17 mouse cellular contexts compared by ENCODE assay signal in genomic region chr13:59095811-59096391, GRCm38 (mm10).
DNase-seq lines count a peak whose midpoint lies in the region; ATAC-seq and TF ChIP-seq lines count a peak whose summit lies in the region.
"Had no signal": no experiment of that assay in that cellular context is flagged by ENCODE, and none has a peak within 500 bp of the region (broad histone marks: within the 10 kb centered on the region; RNA-seq: fewer than 3 reads in every experiment).

No protein-coding gene starts in this region.

- H3K4me1 ChIP-seq in forebrain, postnatal 0 days (ENCODE audit: insufficient read depth): peaks cover 22% of the 10 kb centered on the region
- H3K4me1 ChIP-seq in forebrain, embryonic 13.5 days: peaks cover 45% of the 10 kb centered on the region
- no peaks in the 10 kb centered on the region for H3K4me1 ChIP-seq in lung, embryonic 16.5 days (replicated peaks; ENCODE audit: control insufficient read depth, insufficient read depth, low read length)
- H3K4me1 ChIP-seq in neural tube, embryonic 13.5 days (replicated peaks): peaks cover 49% of the 10 kb centered on the region

- ATAC-seq in forebrain, postnatal 0 days: no peak
- ATAC-seq in forebrain, embryonic 13.5 days: no peak
- peak; percentile 49; the same call in 1 of the 2 replicates for ATAC-seq in lung, embryonic 16.5 days (ENCODE audit: low read depth)
- ATAC-seq in neural tube, embryonic 13.5 days (ENCODE audit: low read depth): no peak
- ATAC-seq: activated CD4-positive, CD25-positive, alpha-beta regulatory T cell, adult 4 months had no signal

- H3K9me3 ChIP-seq in forebrain, postnatal 0 days (ENCODE audit: low read length): no peaks in the 10 kb centered on the region
- H3K9me3 ChIP-seq in forebrain, embryonic 13.5 days (replicated peaks): no peaks in the 10 kb centered on the region
- H3K9me3 ChIP-seq in lung, embryonic 16.5 days (ENCODE audit: control insufficient read depth, low read length): no peaks in the 10 kb centered on the region
- H3K9me3 ChIP-seq in neural tube, embryonic 13.5 days: no peaks in the 10 kb centered on the region
- H3K9me3 ChIP-seq: heart, embryonic 10.5 days; hindbrain, embryonic 12.5 days; neural tube, embryonic 12.5 days had no signal

- no peak overlapping the region for H3K4me3 ChIP-seq in forebrain, postnatal 0 days (ENCODE audit: low read depth, low read length)
- H3K4me3 ChIP-seq in forebrain, embryonic 13.5 days: no peak overlapping the region
- H3K4me3 ChIP-seq in lung, embryonic 16.5 days (ENCODE audit: low read length): no peak overlapping the region
- H3K4me3 ChIP-seq in neural tube, embryonic 13.5 days: no peak overlapping the region
- H3K4me3 ChIP-seq: erythroblast, embryonic 14.5 days; heart, embryonic 10.5 days; hindbrain, embryonic 12.5 days; neural tube, embryonic 12.5 days had no signal

- DNase-seq in forebrain, postnatal 0 days: no peak
- no peak for DNase-seq in lung, postnatal 36 days
- DNase-seq in hindlimb bud, embryonic 11.5 days (ENCODE audit: extremely low spot score, low read depth, low spot score): peak; percentile 74
- no peak for DNase-seq in testis, postnatal 10 days (ENCODE audit: low spot score)
- DNase-seq in ovary, postnatal 14 days (ENCODE audit: low spot score): no peak
- DNase-seq: B cell, adult 2 months; cerebellum, adult 18-20 months; lung, postnatal 14 days; thymus, postnatal 25 days had no signal

- H3K36me3 ChIP-seq in forebrain, postnatal 0 days (ENCODE audit: insufficient read depth): no peaks in the 10 kb centered on the region
- no peaks in the 10 kb centered on the region for H3K36me3 ChIP-seq in forebrain, embryonic 13.5 days (ENCODE audit: poor library complexity, severe bottlenecking)
- H3K36me3 ChIP-seq in lung, embryonic 16.5 days (ENCODE audit: control insufficient read depth, insufficient read depth, low read length): no peaks in the 10 kb centered on the region
- no peaks in the 10 kb centered on the region for H3K36me3 ChIP-seq in neural tube, embryonic 13.5 days
- H3K36me3 ChIP-seq: heart, embryonic 10.5 days; hindbrain, embryonic 12.5 days; neural tube, embryonic 12.5 days had no signal

- WGBS in forebrain, postnatal 0 days: 36% methylated on average over 10 of the region's 10 CpGs
- 45% methylated on average over 10 of the region's 10 CpGs for WGBS in forebrain, embryonic 13.5 days
- 25% methylated on average over 10 of the region's 10 CpGs for WGBS in lung, embryonic 16.5 days
- WGBS in neural tube, embryonic 13.5 days: 21% methylated on average over 10 of the region's 10 CpGs

- H3K4me2 ChIP-seq in forebrain, postnatal 0 days (ENCODE audit: low read depth): no peak overlapping the region
- H3K4me2 ChIP-seq in forebrain, embryonic 13.5 days: no peak overlapping the region
- no peak overlapping the region; the same call in 1 of the 2 replicates for H3K4me2 ChIP-seq in lung, embryonic 16.5 days (ENCODE audit: low read depth, low read length)
- no peak overlapping the region for H3K4me2 ChIP-seq in neural tube, embryonic 13.5 days
- H3K4me2 ChIP-seq: hindbrain, embryonic 12.5 days; neural tube, embryonic 12.5 days had no signal

- H3K27ac ChIP-seq in forebrain, postnatal 0 days (ENCODE audit: low read depth, low read length): 0 out of 2 replicates have a peak overlapping the region, but pooled peaks have one; percentile 0
- no peak overlapping the region for H3K27ac ChIP-seq in forebrain, embryonic 13.5 days
- H3K27ac ChIP-seq in lung, embryonic 16.5 days (ENCODE audit: low read length): no peak overlapping the region
- peak overlapping the region; percentile 23; the same call in 1 of the 2 replicates for H3K27ac ChIP-seq in neural tube, embryonic 13.5 days (replicated peaks)
- H3K27ac ChIP-seq: heart, embryonic 10.5 days; hindbrain, embryonic 12.5 days; neural tube, embryonic 12.5 days had no signal

- 0 out of 2 replicates have a peak overlapping the region, but pooled peaks have one; percentile 6 for H3K9ac ChIP-seq in forebrain, postnatal 0 days
- H3K9ac ChIP-seq in forebrain, embryonic 13.5 days: no peak overlapping the region
- H3K9ac ChIP-seq in lung, embryonic 16.5 days (ENCODE audit: low read length): no peak overlapping the region
- H3K9ac ChIP-seq in neural tube, embryonic 13.5 days: 0 out of 2 replicates have a peak overlapping the region, but pooled peaks have one; percentile 28
- H3K9ac ChIP-seq: hindbrain, embryonic 12.5 days; neural tube, embryonic 12.5 days had no signal

- no peak for TF ChIP-seq CTCF in forebrain, postnatal 0 days (IDR thresholded peaks at IDR 0.05; ENCODE audit: low read depth)

- H3K27me3 ChIP-seq in forebrain, postnatal 0 days (ENCODE audit: insufficient read depth, low read length): no peaks in the 10 kb centered on the region
- H3K27me3 ChIP-seq in forebrain, embryonic 13.5 days: peaks cover 7% of the 10 kb centered on the region; the same call in 1 of the 2 replicates
- no peaks in the 10 kb centered on the region for H3K27me3 ChIP-seq in lung, embryonic 16.5 days (ENCODE audit: control insufficient read depth, insufficient read depth, low read depth, low read length)
- H3K27me3 ChIP-seq in neural tube, embryonic 13.5 days: no peaks in the 10 kb centered on the region
- H3K27me3 ChIP-seq: hindbrain, embryonic 12.5 days; neural tube, embryonic 12.5 days had no signal

Comparison
In these comparisons a context has a peak if more than half of its experiments do, and no peak if none do; other contexts are left out.
1. H3K27ac ChIP-seq: peak in forebrain, postnatal 0 days (single experiment) and neural tube, embryonic 13.5 days (single experiment); none in forebrain, embryonic 13.5 days (single experiment) and lung, embryonic 16.5 days (single experiment).
2. H3K9ac ChIP-seq: peak in forebrain, postnatal 0 days (single experiment) and neural tube, embryonic 13.5 days (single experiment); none in forebrain, embryonic 13.5 days (single experiment) and lung, embryonic 16.5 days (single experiment).